Mouse (Mus musculus): ENCODE measurements around the gene Zfp592. TPM values are rescaled to one million over a fixed set of nuclear protein-coding genes. Genes with fewer than 3 reads are reported as not detected.

Gene Zfp592
- total and polyA plus RNA-seq, 2 experiments from 2014 or later: 4.3 to 30.9 TPM

- no peak overlapping the region for H3K4me2 ChIP-seq (ENCODE audit: low read depth, low read length)
- ATAC-seq: no peak
- no peak for DNase-seq (ENCODE audit: low spot score)
- TF ChIP-seq CTCF (IDR thresholded peaks at IDR 0.05; ENCODE audit: low read depth): no peak
- H3K4me1 ChIP-seq (ENCODE audit: insufficient read depth, low read length): no peaks in the 10 kb centered on the region
- H3K9me3 ChIP-seq (ENCODE audit: low read length): no peaks in the 10 kb centered on the region
- no peak overlapping the region for H3K4me3 ChIP-seq (ENCODE audit: low read length)
- no peaks in the 10 kb centered on the region for H3K36me3 ChIP-seq (ENCODE audit: insufficient read depth, low read length)
- H3K27me3 ChIP-seq (ENCODE audit: insufficient read depth, low read length): no peaks in the 10 kb centered on the region
- 64% methylated on average over 7 of the region's 7 CpGs for WGBS
- H3K27ac ChIP-seq: no peak overlapping the region
- no peak overlapping the region for H3K9ac ChIP-seq (replicated peaks; ENCODE audit: low read length)
These were observed 81.8 kb downstream of the Zfp592 start for GRCm38 (mm10) chr7:81075299-81075698.

GRCm38 (mm10) chr7:81075732-81076131 is 82.3 kb downstream of the Zfp592 start:
- DNase-seq (ENCODE audit: low spot score) (no peak), ATAC-seq (no peak)
- Histone ChIP-seq H3K27me3 (ENCODE audit: insufficient read depth, low read length) (no peaks in the 10 kb centered on the region), H3K9me3 (ENCODE audit: low read length) (no peaks in the 10 kb centered on the region), H3K9ac (replicated peaks; ENCODE audit: low read length) (no peak overlapping the region), H3K4me3 (ENCODE audit: low read length) (no peak overlapping the region), H3K4me1 (ENCODE audit: insufficient read depth, low read length) (no peaks in the 10 kb centered on the region), H3K36me3 (ENCODE audit: insufficient read depth, low read length) (no peaks in the 10 kb centered on the region), H3K27ac (no peak overlapping the region), H3K4me2 (ENCODE audit: low read depth, low read length) (no peak overlapping the region)
- TF ChIP-seq CTCF (IDR thresholded peaks at IDR 0.05; ENCODE audit: low read depth): no peak
- 90% methylated on average over 5 of the region's 5 CpGs for WGBS

GRCm38 (mm10) chr7:81077009-81077408 is 83.5 kb downstream of the Zfp592 start:
- Histone ChIP-seq H3K9me3 (ENCODE audit: low read length) (no peaks in the 10 kb centered on the region), H3K9ac (replicated peaks; ENCODE audit: low read length) (no peak overlapping the region), H3K27me3 (ENCODE audit: insufficient read depth, low read length) (no peaks in the 10 kb centered on the region), H3K36me3 (ENCODE audit: insufficient read depth, low read length) (no peaks in the 10 kb centered on the region), H3K4me1 (ENCODE audit: insufficient read depth, low read length) (no peaks in the 10 kb centered on the region; the same call in 1 of the 2 replicates), H3K4me2 (ENCODE audit: low read depth, low read length) (no peak overlapping the region), H3K27ac (no peak overlapping the region), H3K4me3 (ENCODE audit: low read length) (no peak overlapping the region)
- no peak for TF ChIP-seq CTCF (IDR thresholded peaks at IDR 0.05; ENCODE audit: low read depth)
- 75% methylated on average over 6 of the region's 6 CpGs for WGBS
- DNase-seq (ENCODE audit: low spot score) (no peak), ATAC-seq (no peak)

GRCm38 (mm10) chr7:81078740-81079139 is 85.3 kb downstream of the Zfp592 start:
- H3K4me2 ChIP-seq (ENCODE audit: low read depth, low read length): no peak overlapping the region
- WGBS: 84% methylated on average over 6 of the region's 6 CpGs
- no peak overlapping the region for H3K27ac ChIP-seq
- H3K4me1 ChIP-seq (ENCODE audit: insufficient read depth, low read length): no peaks in the 10 kb centered on the region; the same call in 1 of the 2 replicates
- ATAC-seq (no peak), DNase-seq (ENCODE audit: low spot score) (no peak)
- no peak overlapping the region for H3K9ac ChIP-seq (replicated peaks; ENCODE audit: low read length)
- no peak overlapping the region for H3K4me3 ChIP-seq (ENCODE audit: low read length)
- no peak for TF ChIP-seq CTCF (IDR thresholded peaks at IDR 0.05; ENCODE audit: low read depth)
- no peaks in the 10 kb centered on the region for H3K27me3 ChIP-seq (ENCODE audit: insufficient read depth, low read length)
- no peaks in the 10 kb centered on the region for H3K9me3 ChIP-seq (ENCODE audit: low read length)
- no peaks in the 10 kb centered on the region for H3K36me3 ChIP-seq (ENCODE audit: insufficient read depth, low read length)

- Histone ChIP-seq H3K4me3 (ENCODE audit: low read length) (no peak overlapping the region), H3K27ac (no peak overlapping the region), H3K9ac (replicated peaks; ENCODE audit: low read length) (no peak overlapping the region), H3K4me2 (ENCODE audit: low read depth, low read length) (no peak overlapping the region), H3K36me3 (ENCODE audit: insufficient read depth, low read length) (no peaks in the 10 kb centered on the region), H3K9me3 (ENCODE audit: low read length) (no peaks in the 10 kb centered on the region), H3K27me3 (ENCODE audit: insufficient read depth, low read length) (no peaks in the 10 kb centered on the region), H3K4me1 (ENCODE audit: insufficient read depth, low read length) (no peaks in the 10 kb centered on the region)
- ATAC-seq: peak; percentile 49; the same call in 1 of the 2 replicates
- peak; percentile 7 for DNase-seq (ENCODE audit: low spot score)
- TF ChIP-seq CTCF (IDR thresholded peaks at IDR 0.05; ENCODE audit: low read depth): no peak
- WGBS: 35% methylated on average over 18 of the region's 18 CpGs
These were observed 100.0 kb downstream of the Zfp592 start for GRCm38 (mm10) chr7:81093420-81093965.

- ATAC-seq (no peak), DNase-seq (ENCODE audit: low spot score) (no peak)
- no peaks in the 10 kb centered on the region for H3K27me3 ChIP-seq (ENCODE audit: insufficient read depth, low read length)
- no peak overlapping the region for H3K4me2 ChIP-seq (ENCODE audit: low read depth, low read length)
- whole genome bisulfite sequencing: 73% methylated on average over 6 of the region's 6 CpGs
- H3K36me3 ChIP-seq (ENCODE audit: insufficient read depth, low read length): no peaks in the 10 kb centered on the region
- no peak overlapping the region for H3K9ac ChIP-seq (replicated peaks; ENCODE audit: low read length)
- no peak overlapping the region for H3K4me3 ChIP-seq (ENCODE audit: low read length)
- no peak for TF ChIP-seq CTCF (IDR thresholded peaks at IDR 0.05; ENCODE audit: low read depth)
- no peak overlapping the region for H3K27ac ChIP-seq
- no peaks in the 10 kb centered on the region for H3K9me3 ChIP-seq (ENCODE audit: low read length)
- H3K4me1 ChIP-seq (ENCODE audit: insufficient read depth, low read length): no peaks in the 10 kb centered on the region
These were observed 100.8 kb downstream of the Zfp592 start for GRCm38 (mm10) chr7:81094104-81094757.

Other genes with a start within 250 kb of the Zfp592 start
- gene Iqgap1, start 167.7 kb upstream of the Zfp592 start, total RNA-seq (2014; rRNA removed): 23.5 and 29.4 TPM in 2 replicates
- 15.7 and 16.6 TPM in 2 replicates for gene Iqgap1, start 167.7 kb upstream of the Zfp592 start, polyA plus RNA-seq (2015; fragmentation: Nextera tagmentation; extraction: Ambion mirVana)
- gene Zscan2, start 132.8 kb upstream of the Zfp592 start, total RNA-seq (2014; rRNA removed): 19.9 and 22.2 TPM in 2 replicates
- 2.2 and 2.5 TPM in 2 replicates for gene Zscan2, start 132.8 kb upstream of the Zfp592 start, polyA plus RNA-seq (2015; fragmentation: Nextera tagmentation; extraction: Ambion mirVana)
- gene Wdr73, start 92.4 kb upstream of the Zfp592 start, total RNA-seq (2014; rRNA removed): 20.3 and 23.9 TPM in 2 replicates
- 29.2 and 35.7 TPM in 2 replicates for gene Wdr73, start 92.4 kb upstream of the Zfp592 start, polyA plus RNA-seq (2015; fragmentation: Nextera tagmentation; extraction: Ambion mirVana)
- gene Nmb, start 88.6 kb upstream of the Zfp592 start, total RNA-seq (2014; rRNA removed): 6.5 and 13.4 TPM in 2 replicates
- 10.6 and 12.9 TPM in 2 replicates for gene Nmb, start 88.6 kb upstream of the Zfp592 start, polyA plus RNA-seq (2015; fragmentation: Nextera tagmentation; extraction: Ambion mirVana)
- 46.6 and 48.1 TPM in 2 replicates for gene Sec11a, start 45.9 kb upstream of the Zfp592 start, total RNA-seq (2014; rRNA removed)
- gene Sec11a, start 45.9 kb upstream of the Zfp592 start, polyA plus RNA-seq (2015; fragmentation: Nextera tagmentation; extraction: Ambion mirVana): 140 and 144 TPM in 2 replicates
- 0.04 and 0.16 TPM in 2 replicates for gene Alpk3, start 63.9 kb downstream of the Zfp592 start, total RNA-seq (2014; rRNA removed)
- 0.13 and 0.16 TPM in 2 replicates for gene Alpk3, start 63.9 kb downstream of the Zfp592 start, polyA plus RNA-seq (2015; fragmentation: Nextera tagmentation; extraction: Ambion mirVana)
- gene Slc28a1, start 121.1 kb downstream of the Zfp592 start, total RNA-seq (2014; rRNA removed): 0.29 and 0.47 TPM in 2 replicates
- 0.08 and 0.10 TPM in 2 replicates for gene Slc28a1, start 121.1 kb downstream of the Zfp592 start, polyA plus RNA-seq (2015; fragmentation: Nextera tagmentation; extraction: Ambion mirVana)
- gene Pde8a, start 219.9 kb downstream of the Zfp592 start, total RNA-seq (2014; rRNA removed): 2.1 and 4.5 TPM in 2 replicates
- gene Pde8a, start 219.9 kb downstream of the Zfp592 start, polyA plus RNA-seq (2015; fragmentation: Nextera tagmentation; extraction: Ambion mirVana): 1.8 and 1.9 TPM in 2 replicates